Mouse (Mus musculus): Measurements from ENCODE around the gene Gm21830. TPM values are rescaled to one million over a fixed set of nuclear protein-coding genes. Genes with fewer than 3 reads are reported as not detected.
"Not testable (repeated sequence)": the region's sequence is repeated elsewhere in the genome, so short reads cannot be mapped to it uniquely, and the experiment has no call there.

Gene Gm21830
- polyA plus RNA-seq (2012; rRNA removed) (not detected in 2 replicates), polyA plus RNA-seq (2014; fragmentation: Nextera tagmentation; extraction: Ambion mirVana) (not detected in 2 replicates)

DNA sequence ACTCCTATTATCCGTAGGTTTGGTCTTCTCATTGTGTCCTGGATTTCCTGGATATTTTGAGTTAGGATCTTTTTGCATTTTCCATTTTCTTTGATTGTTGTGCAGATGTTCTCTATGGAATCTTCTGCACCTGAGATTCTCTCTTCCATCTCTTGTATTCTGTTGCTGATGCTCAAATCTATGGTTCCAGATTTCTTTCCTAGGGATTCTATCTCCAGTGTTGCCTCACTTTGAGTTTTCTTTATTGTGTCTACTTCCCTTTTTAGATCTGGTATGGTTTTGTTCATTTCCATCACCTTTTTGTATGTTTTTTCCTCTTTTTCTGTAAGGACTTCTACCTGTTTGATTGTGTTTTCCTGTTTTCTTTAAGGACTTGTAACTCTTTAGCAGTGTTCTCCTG is at the start of gene Gm21830:
Gm21830 (plus strand) TSS at position 301 of the 400 bp plus-strand sequence.
- H3K9me3 ChIP-seq (ENCODE audit: control insufficient read depth, low read length); H3K4me2 ChIP-seq (replicated peaks; ENCODE audit: low read depth, low read length, severe bottlenecking); H3K27ac ChIP-seq (replicated peaks; ENCODE audit: low read depth, low read length); H3K36me3 ChIP-seq (ENCODE audit: control insufficient read depth, insufficient read depth, low read length); ATAC-seq (ENCODE audit: low FRiP score, low read depth); H3K4me1 ChIP-seq (ENCODE audit: control insufficient read depth, insufficient read depth, low read length); H3K4me3 ChIP-seq (replicated peaks; ENCODE audit: low read length); H3K27me3 ChIP-seq (ENCODE audit: control insufficient read depth, insufficient read depth, low read length); DNase-seq (ENCODE audit: low spot score); H3K9ac ChIP-seq (ENCODE audit: low read depth, low read length, severe bottlenecking): not testable (repeated sequence)
- no CpG with 5 or more reads among the region's 1 CpGs for WGBS

- Histone ChIP-seq H3K27ac (replicated peaks; ENCODE audit: low read depth, low read length) (no peak overlapping the region), H3K4me3 (replicated peaks; ENCODE audit: low read length) (no peak overlapping the region), H3K4me2 (replicated peaks; ENCODE audit: low read depth, low read length, severe bottlenecking) (no peak overlapping the region), H3K4me1 (ENCODE audit: control insufficient read depth, insufficient read depth, low read length) (no peaks in the 10 kb centered on the region), H3K9ac (ENCODE audit: low read depth, low read length, severe bottlenecking) (no peak overlapping the region), H3K36me3 (ENCODE audit: control insufficient read depth, insufficient read depth, low read length) (no peaks in the 10 kb centered on the region), H3K9me3 (ENCODE audit: control insufficient read depth, low read length) (no peaks in the 10 kb centered on the region), H3K27me3 (ENCODE audit: control insufficient read depth, insufficient read depth, low read length) (no peaks in the 10 kb centered on the region)
- DNase-seq (ENCODE audit: low spot score) (no peak), ATAC-seq (ENCODE audit: low FRiP score, low read depth) (no peak)
- WGBS = 54% methylated on average over 2 of the region's 2 CpGs
- TF ChIP-seq POLR2A (IDR thresholded peaks at IDR 0.05; ENCODE audit: borderline replicate concordance, extremely low read depth, insufficient read depth, insufficient read length) = no peak
Observed at GRCm38 (mm10) chr2:67364506-67364905, 49.0 kb upstream of the Gm21830 start.

- 74% methylated on average over 3 of the region's 3 CpGs for WGBS
- DNase-seq (ENCODE audit: low spot score) (no peak), ATAC-seq (ENCODE audit: low FRiP score, low read depth) (no peak)
- no peaks in the 10 kb centered on the region for H3K27me3 ChIP-seq (ENCODE audit: control insufficient read depth, insufficient read depth, low read length)
- H3K27ac ChIP-seq (replicated peaks; ENCODE audit: low read depth, low read length) = no peak overlapping the region
- no peaks in the 10 kb centered on the region for H3K4me1 ChIP-seq (ENCODE audit: control insufficient read depth, insufficient read depth, low read length)
- no peaks in the 10 kb centered on the region for H3K9me3 ChIP-seq (ENCODE audit: control insufficient read depth, low read length)
- H3K36me3 ChIP-seq (ENCODE audit: control insufficient read depth, insufficient read depth, low read length) = no peaks in the 10 kb centered on the region
- no peak overlapping the region for H3K9ac ChIP-seq (ENCODE audit: low read depth, low read length, severe bottlenecking)
- H3K4me3 ChIP-seq (replicated peaks; ENCODE audit: low read length) = no peak overlapping the region
- H3K4me2 ChIP-seq (replicated peaks; ENCODE audit: low read depth, low read length, severe bottlenecking) = no peak overlapping the region
- no peak for TF ChIP-seq POLR2A (IDR thresholded peaks at IDR 0.05; ENCODE audit: borderline replicate concordance, extremely low read depth, insufficient read depth, insufficient read length)
Observed at GRCm38 (mm10) chr2:67378504-67378903, 35.0 kb upstream of the Gm21830 start.

DNA sequence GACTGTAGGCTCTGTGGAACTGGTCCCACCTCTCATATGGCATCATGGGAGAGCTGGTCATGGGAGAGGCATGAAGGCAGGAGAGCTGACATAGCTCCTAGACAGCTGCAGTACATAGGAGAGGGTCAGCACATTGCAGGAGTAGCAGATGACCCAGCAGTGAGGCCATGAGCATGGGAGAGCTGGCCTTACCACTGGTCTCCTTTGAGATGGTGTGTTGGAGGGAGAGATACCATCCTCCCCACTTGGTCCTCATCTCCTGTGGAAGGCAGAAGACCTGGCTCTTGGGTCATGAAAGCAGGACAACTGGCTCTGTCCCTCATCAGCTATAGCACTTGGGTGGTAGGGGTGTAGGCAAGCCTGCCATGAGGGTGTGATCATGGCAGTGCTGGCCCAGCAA is 7.3 kb downstream of the Gm21830 start:
- Histone ChIP-seq H3K4me1 (ENCODE audit: control insufficient read depth, insufficient read depth, low read length) (no peaks in the 10 kb centered on the region), H3K9ac (ENCODE audit: low read depth, low read length, severe bottlenecking) (no peak overlapping the region), H3K4me3 (replicated peaks; ENCODE audit: low read length) (no peak overlapping the region), H3K4me2 (replicated peaks; ENCODE audit: low read depth, low read length, severe bottlenecking) (no peak overlapping the region), H3K9me3 (ENCODE audit: control insufficient read depth, low read length) (no peaks in the 10 kb centered on the region), H3K36me3 (ENCODE audit: control insufficient read depth, insufficient read depth, low read length) (no peaks in the 10 kb centered on the region), H3K27me3 (ENCODE audit: control insufficient read depth, insufficient read depth, low read length) (no peaks in the 10 kb centered on the region), H3K27ac (replicated peaks; ENCODE audit: low read depth, low read length) (no peak overlapping the region)
- ATAC-seq (ENCODE audit: low FRiP score, low read depth) = no peak
- no peak for TF ChIP-seq POLR2A (IDR thresholded peaks at IDR 0.05; ENCODE audit: borderline replicate concordance, extremely low read depth, insufficient read depth, insufficient read length)
- DNase-seq (ENCODE audit: low spot score) = no peak

DNA sequence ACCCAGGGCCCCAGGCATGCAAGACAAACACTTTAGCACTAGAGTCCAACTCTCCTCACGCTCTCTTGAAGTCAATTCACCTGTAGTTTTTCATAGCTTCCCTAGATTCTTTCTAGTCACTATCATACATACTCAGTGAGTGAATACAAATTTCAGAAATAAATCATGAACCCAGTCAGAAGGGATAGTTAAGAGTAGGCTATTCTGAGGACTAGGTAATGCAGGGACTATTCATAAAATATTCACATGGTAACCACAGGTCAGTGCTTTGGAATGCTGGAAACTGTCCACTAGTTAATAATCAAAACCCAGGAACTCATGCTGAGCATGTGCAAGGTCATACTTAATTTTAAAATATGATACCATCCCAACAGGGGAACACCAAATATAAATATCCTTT is 9.3 kb downstream of the Gm21830 start:
- Histone ChIP-seq H3K27ac (replicated peaks; ENCODE audit: low read depth, low read length) (no peak overlapping the region), H3K36me3 (ENCODE audit: control insufficient read depth, insufficient read depth, low read length) (no peaks in the 10 kb centered on the region), H3K27me3 (ENCODE audit: control insufficient read depth, insufficient read depth, low read length) (no peaks in the 10 kb centered on the region), H3K4me3 (replicated peaks; ENCODE audit: low read length) (no peak overlapping the region), H3K4me1 (ENCODE audit: control insufficient read depth, insufficient read depth, low read length) (no peaks in the 10 kb centered on the region), H3K9ac (ENCODE audit: low read depth, low read length, severe bottlenecking) (no peak overlapping the region), H3K9me3 (ENCODE audit: control insufficient read depth, low read length) (no peaks in the 10 kb centered on the region), H3K4me2 (replicated peaks; ENCODE audit: low read depth, low read length, severe bottlenecking) (no peak overlapping the region)
- no peak for ATAC-seq (ENCODE audit: low FRiP score, low read depth)
- no peak for DNase-seq (ENCODE audit: low spot score)
- WGBS = 93% methylated on average over 1 of the region's 1 CpGs
- no peak for TF ChIP-seq POLR2A (IDR thresholded peaks at IDR 0.05; ENCODE audit: borderline replicate concordance, extremely low read depth, insufficient read depth, insufficient read length)

DNA sequence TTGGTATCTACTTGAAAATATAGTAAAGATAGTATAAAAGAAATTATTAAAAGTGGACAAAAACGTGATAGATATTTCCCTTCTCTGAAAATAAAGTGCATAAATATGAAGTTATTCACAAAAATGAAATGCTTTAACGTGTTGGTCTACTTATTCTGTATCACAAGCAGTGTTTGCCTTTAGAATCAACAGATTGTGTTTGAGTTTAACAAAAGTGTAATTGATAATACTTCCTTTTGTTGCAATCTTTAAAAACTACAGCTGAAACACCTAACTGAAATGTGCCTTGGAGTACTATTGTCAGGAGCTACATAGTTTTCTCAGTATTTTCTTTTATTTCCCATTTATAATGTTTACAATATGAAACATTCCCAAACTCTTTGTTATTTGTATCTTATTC is 19.6 kb downstream of the Gm21830 start, which contains the start of gene Gm26727:
Gm26727 (minus strand) TSS at position 101 of the 400 bp plus-strand sequence.
- no peak for ATAC-seq (ENCODE audit: low FRiP score, low read depth)
- H3K27me3 ChIP-seq (ENCODE audit: control insufficient read depth, insufficient read depth, low read length) = no peaks in the 10 kb centered on the region
- 53% methylated on average over 2 of the region's 2 CpGs for WGBS

More for the DNA sequence above, 19.6 kb downstream of the Gm21830 start, which contains the start of gene Gm26727:
- H3K4me2 ChIP-seq (replicated peaks; ENCODE audit: low read depth, low read length, severe bottlenecking) = no peak within 1 kb of the TSS
- no peaks in the 10 kb centered on the region for H3K4me1 ChIP-seq (ENCODE audit: control insufficient read depth, insufficient read depth, low read length)
- no peaks in the 10 kb centered on the region for H3K9me3 ChIP-seq (ENCODE audit: control insufficient read depth, low read length)
- no peak within 1 kb of the TSS for H3K9ac ChIP-seq (ENCODE audit: low read depth, low read length, severe bottlenecking)
- H3K4me3 ChIP-seq (replicated peaks; ENCODE audit: low read length) = no peak within 1 kb of the TSS
- H3K36me3 ChIP-seq (ENCODE audit: control insufficient read depth, insufficient read depth, low read length) = no peaks in the 10 kb centered on the region
- no peak for TF ChIP-seq POLR2A (IDR thresholded peaks at IDR 0.05; ENCODE audit: borderline replicate concordance, extremely low read depth, insufficient read depth, insufficient read length)
- DNase-seq (ENCODE audit: low spot score) = no peak
- H3K27ac ChIP-seq (replicated peaks; ENCODE audit: low read depth, low read length) = no peak within 1 kb of the TSS

Measured in limb, embryonic 14.5 days (tissue).